Mouse (Mus musculus) embryonic fibroblast, embryonic 13.5 days (primary cell): Measurements from ENCODE around the gene Dcaf4.

Experiments used
- CTCF ChIP-seq: IDR thresholded peaks from 2 replicates; pipeline ENCODE4 v1.5.1; 2011; ENCODE audit warnings: mild to moderate bottlenecking, control low read depth, low read length, moderate library complexity, borderline replicate concordance; ENCODE audit not compliant: insufficient read depth
- POLR2A ChIP-seq: IDR thresholded peaks from 2 replicates; pipeline ENCODE4 v1.6.1; 2011; ENCODE audit warnings: low read depth, mild to moderate bottlenecking, control low read depth, low read length, moderate library complexity

DNA sequence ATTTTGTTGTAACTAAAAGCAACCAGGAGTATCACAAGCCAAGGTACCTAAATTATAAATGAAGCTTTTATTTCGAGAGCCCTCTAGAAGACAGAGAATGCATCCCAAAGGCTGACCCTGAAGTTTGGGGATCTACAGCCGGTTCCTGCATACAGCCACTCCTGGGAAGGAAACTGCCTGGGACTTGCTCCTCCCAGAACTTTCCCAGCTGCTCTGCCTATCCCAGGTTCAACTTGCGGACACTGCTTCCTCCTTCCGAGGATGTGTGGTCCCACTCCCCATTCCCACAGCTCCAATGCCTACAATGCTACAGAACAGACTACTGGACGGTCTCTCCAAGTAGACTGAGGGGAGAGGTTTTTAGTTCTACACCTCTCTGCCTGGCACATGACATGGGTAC lies 52.5 kb downstream of the Dcaf4 start:
- TF ChIP-seq POLR2A (no peak), CTCF (no peak)
